Mouse (Mus musculus) embryo, embryonic 11.5 days (tissue): ENCODE data around the gene Shb.

Experiments
- DNase-seq: peaks from one replicate; pipeline ENCODE4 v3.0.0-alpha.2; 2012; ENCODE audit warnings: low read depth, low spot score

Shb gene

GRCm38 (mm10) chr4:45527562-45528354 lies 4.5 kb downstream of the Shb start:
- no peak for DNase-seq

GRCm38 (mm10) chr4:45526846-45527561 lies 5.3 kb downstream of the Shb start:
- no peak for DNase-seq

GRCm38 (mm10) chr4:45526175-45526574 lies 6.1 kb downstream of the Shb start:
- DNase-seq: no peak

GRCm38 (mm10) chr4:45525541-45525940 lies 6.7 kb downstream of the Shb start:
- no peak for DNase-seq

- DNase-seq: no peak
Measured at GRCm38 (mm10) chr4:45524602-45525001, 7.7 kb downstream of the Shb start.

- no peak for DNase-seq
Measured at GRCm38 (mm10) chr4:45523360-45523759, 8.9 kb downstream of the Shb start.

GRCm38 (mm10) chr4:45522956-45523355 lies 9.3 kb downstream of the Shb start:
- DNase-seq: no peak

- DNase-seq: no peak
Measured at GRCm38 (mm10) chr4:45522583-45522900, 9.7 kb downstream of the Shb start.

- no peak for DNase-seq
Measured at GRCm38 (mm10) chr4:45521705-45522582, 10.3 kb downstream of the Shb start.

- DNase-seq: no peak
Measured at GRCm38 (mm10) chr4:45520375-45520774, 11.9 kb downstream of the Shb start.

- no peak for DNase-seq
Measured at GRCm38 (mm10) chr4:45517399-45517798, 14.9 kb downstream of the Shb start.

GRCm38 (mm10) chr4:45515894-45516293 lies 16.4 kb downstream of the Shb start:
- no peak for DNase-seq

- DNase-seq: no peak
Measured at GRCm38 (mm10) chr4:45514406-45514805, 17.9 kb downstream of the Shb start.

GRCm38 (mm10) chr4:45513791-45514293 lies 18.4 kb downstream of the Shb start:
- DNase-seq: no peak

GRCm38 (mm10) chr4:45513340-45513739 lies 18.9 kb downstream of the Shb start:
- DNase-seq: no peak

- DNase-seq: no peak
Measured at GRCm38 (mm10) chr4:45510163-45510562, 22.1 kb downstream of the Shb start.

GRCm38 (mm10) chr4:45509416-45509815 lies 22.9 kb downstream of the Shb start:
- no peak for DNase-seq

GRCm38 (mm10) chr4:45508469-45508868 lies 23.8 kb downstream of the Shb start:
- no peak for DNase-seq

GRCm38 (mm10) chr4:45507476-45507875 lies 24.8 kb downstream of the Shb start:
- no peak for DNase-seq

GRCm38 (mm10) chr4:45507039-45507438 lies 25.2 kb downstream of the Shb start:
- DNase-seq: no peak

GRCm38 (mm10) chr4:45506613-45507012 lies 25.7 kb downstream of the Shb start:
- no peak for DNase-seq

GRCm38 (mm10) chr4:45505671-45506070 lies 26.6 kb downstream of the Shb start:
- no peak for DNase-seq
